Mouse (Mus musculus): Measurements from ENCODE around the gene Gm21693.
"Not testable (repeated sequence)": the region's sequence is repeated elsewhere in the genome, so short reads cannot be mapped to it uniquely, and the experiment has no call there.

The Gm21693 gene

DNA sequence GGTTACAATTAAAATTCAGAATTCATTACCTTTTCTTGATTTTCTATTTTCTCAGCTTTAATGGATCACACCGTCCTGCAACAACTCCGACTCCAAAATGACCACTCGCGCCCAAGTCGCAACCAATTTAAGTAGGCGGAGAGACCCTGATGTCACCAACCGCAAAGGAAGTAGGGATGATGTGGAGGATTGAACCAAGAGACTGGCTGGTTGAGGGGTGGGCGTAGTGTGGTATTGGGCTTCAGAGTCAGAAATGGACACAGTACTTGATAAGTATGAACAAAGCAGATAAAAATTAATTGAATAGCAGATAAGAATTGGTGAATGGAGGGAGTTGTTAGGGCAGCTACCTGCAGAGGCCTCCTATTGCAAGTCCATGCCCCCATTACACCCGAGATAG is at the start of gene Gm21693:
Gm21693 (minus strand) TSS at position 101 of the 400 bp plus-strand sequence.
- not testable (repeated sequence) for DNase-seq

DNA sequence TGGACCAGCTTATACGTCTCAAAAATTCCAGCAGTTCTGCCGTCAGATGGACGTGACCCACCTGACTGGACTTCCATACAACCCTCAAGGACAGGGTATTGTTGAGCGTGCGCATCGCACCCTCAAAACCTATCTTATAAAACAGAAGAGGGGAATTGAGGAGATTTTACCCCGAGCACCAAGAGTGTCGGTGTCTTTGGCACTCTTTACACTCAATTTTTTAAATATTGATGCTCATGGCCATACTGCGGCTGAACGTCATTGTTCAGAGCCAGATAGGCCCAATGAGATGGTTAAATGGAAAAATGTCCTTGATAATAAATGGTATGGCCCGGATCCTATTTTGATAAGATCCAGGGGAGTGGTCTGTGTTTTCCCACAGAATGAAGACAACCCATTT is 4.5 kb downstream of the Gm21693 start:
- DNase-seq: not testable (repeated sequence)

DNA sequence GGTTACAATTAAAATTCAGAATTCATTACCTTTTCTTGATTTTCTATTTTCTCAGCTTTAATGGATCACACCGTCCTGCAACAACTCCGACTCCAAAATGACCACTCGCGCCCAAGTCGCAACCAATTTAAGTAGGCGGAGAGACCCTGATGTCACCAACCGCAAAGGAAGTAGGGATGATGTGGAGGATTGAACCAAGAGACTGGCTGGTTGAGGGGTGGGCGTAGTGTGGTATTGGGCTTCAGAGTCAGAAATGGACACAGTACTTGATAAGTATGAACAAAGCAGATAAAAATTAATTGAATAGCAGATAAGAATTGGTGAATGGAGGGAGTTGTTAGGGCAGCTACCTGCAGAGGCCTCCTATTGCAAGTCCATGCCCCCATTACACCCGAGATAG is 38.8 kb downstream of the Gm21693 start, which contains the start of gene Gm21677:
Gm21677 (minus strand) TSS at position 101 of the 400 bp plus-strand sequence.
- DNase-seq: not testable (repeated sequence)
